Mouse (Mus musculus): ENCODE measurements around the gene Ccs.

GRCm38 (mm10) chr19:4837049-4837448, 2.1 kb downstream of the Ccs start:
- TF ChIP-seq CTCF (IDR thresholded peaks at IDR 0.05; ENCODE audit: low read depth), result no peak
- TF ChIP-seq EP300 (IDR thresholded peaks at IDR 0.05; ENCODE audit: low read depth), result no peak
